Mouse (Mus musculus): ENCODE results near the gene Elk1. TPM values are rescaled to one million over a fixed set of nuclear protein-coding genes. Genes with fewer than 3 reads are reported as not detected.
A peak's percentile ranks its signal among the peaks of the same experiment; 100 is the strongest.

Elk1 gene
- polyA plus RNA-seq (2015; fragmentation: Nextera tagmentation; extraction: Ambion mirVana), result 17.6 and 17.7 TPM in 2 replicates

GRCm38 (mm10) chrX:20950191-20950880, at the start of gene Elk1:
Gene Elk1 (minus strand): TSS chrX:20950608.
- Histone ChIP-seq H3K27ac (no peak within 1 kb of the TSS; the same call in 1 of the 2 replicates), H3K36me3 (no peaks in the 10 kb centered on the region), H3K4me2 (replicated peaks) (peak within 1 kb of the TSS; percentile 62), H3K4me3 (peak within 1 kb of the TSS; percentile 62), H3K9ac (peak within 1 kb of the TSS; percentile 72), H3K4me1 (no peaks in the 10 kb centered on the region), H3K9me3 (no peaks in the 10 kb centered on the region), H3K27me3 (no peaks in the 10 kb centered on the region)
- peak; percentile 97 for ATAC-seq (ENCODE audit: low FRiP score, low read depth)
- 8% methylated on average over 22 of the region's 30 CpGs for WGBS

- WGBS, result 69% methylated on average over 1 of the region's 1 CpGs
- Histone ChIP-seq H3K27ac (no peak overlapping the region), H3K9ac (no peak overlapping the region), H3K4me1 (no peaks in the 10 kb centered on the region), H3K4me3 (no peak overlapping the region), H3K4me2 (replicated peaks) (no peak overlapping the region), H3K36me3 (peaks cover 9% of the 10 kb centered on the region), H3K9me3 (no peaks in the 10 kb centered on the region), H3K27me3 (no peaks in the 10 kb centered on the region)
- no peak for ATAC-seq (ENCODE audit: low FRiP score, low read depth)
Measured at GRCm38 (mm10) chrX:20980901-20981300, 30.5 kb upstream of the Elk1 start.

GRCm38 (mm10) chrX:20961477-20962378, 11.3 kb upstream of the Elk1 start, which contains the start of gene Uxt:
Gene Uxt (minus strand): TSS chrX:20962017.
- Histone ChIP-seq H3K9me3 (no peaks in the 10 kb centered on the region), H3K27ac (peak within 1 kb of the TSS; percentile 65), H3K27me3 (no peaks in the 10 kb centered on the region), H3K4me1 (no peaks in the 10 kb centered on the region), H3K4me3 (peak within 1 kb of the TSS; percentile 52), H3K36me3 (no peaks in the 10 kb centered on the region; the same call in 1 of the 2 replicates), H3K4me2 (replicated peaks) (peak within 1 kb of the TSS; percentile 60), H3K9ac (peak within 1 kb of the TSS; percentile 61)
- ATAC-seq (ENCODE audit: low FRiP score, low read depth), result peak; percentile 98
- 20% methylated on average over 57 of the region's 57 CpGs for WGBS

- H3K4me2 ChIP-seq (replicated peaks), result no peak overlapping the region
- no peaks in the 10 kb centered on the region; the same call in 1 of the 2 replicates for H3K36me3 ChIP-seq
- H3K4me1 ChIP-seq, result no peaks in the 10 kb centered on the region
- H3K4me3 ChIP-seq, result no peak overlapping the region
- H3K27ac ChIP-seq, result no peak overlapping the region
- H3K27me3 ChIP-seq, result no peaks in the 10 kb centered on the region
- H3K9me3 ChIP-seq, result no peaks in the 10 kb centered on the region
- 14% methylated on average over 4 of the region's 4 CpGs for WGBS
- no peak for ATAC-seq (ENCODE audit: low FRiP score, low read depth)
- H3K9ac ChIP-seq, result no peak overlapping the region
Measured at GRCm38 (mm10) chrX:20946055-20946454, 4.4 kb downstream of the Elk1 start.

- Histone ChIP-seq H3K9ac (no peak overlapping the region), H3K9me3 (no peaks in the 10 kb centered on the region), H3K27me3 (no peaks in the 10 kb centered on the region), H3K4me2 (replicated peaks) (no peak overlapping the region), H3K4me1 (no peaks in the 10 kb centered on the region), H3K27ac (no peak overlapping the region), H3K4me3 (no peak overlapping the region), H3K36me3 (peaks cover 35% of the 10 kb centered on the region)
- WGBS, result 88% methylated on average over 1 of the region's 1 CpGs
- no peak for ATAC-seq (ENCODE audit: low FRiP score, low read depth)
Measured at GRCm38 (mm10) chrX:20931963-20932362, 18.4 kb downstream of the Elk1 start.

- no peaks in the 10 kb centered on the region for H3K27me3 ChIP-seq
- H3K36me3 ChIP-seq, result peaks cover 30% of the 10 kb centered on the region
- WGBS, result 91% methylated on average over 1 of the region's 1 CpGs
- ATAC-seq (ENCODE audit: low FRiP score, low read depth), result no peak
- H3K9ac ChIP-seq, result no peak within 1 kb of the TSS
- H3K4me3 ChIP-seq, result no peak within 1 kb of the TSS
- no peak within 1 kb of the TSS for H3K27ac ChIP-seq
- H3K9me3 ChIP-seq, result no peaks in the 10 kb centered on the region
- H3K4me2 ChIP-seq (replicated peaks), result no peak within 1 kb of the TSS
- no peaks in the 10 kb centered on the region for H3K4me1 ChIP-seq
Measured at GRCm38 (mm10) chrX:20931364-20931763, 19.0 kb downstream of the Elk1 start, which contains the start of gene Cfp. Gene Cfp (minus strand): TSS chrX:20931555.

- WGBS, result 79% methylated on average over 1 of the region's 1 CpGs
- H3K27me3 ChIP-seq, result no peaks in the 10 kb centered on the region
- no peak for ATAC-seq (ENCODE audit: low FRiP score, low read depth)
Measured at GRCm38 (mm10) chrX:20929859-20930258, 20.5 kb downstream of the Elk1 start.

GRCm38 (mm10) chrX:20924976-20925375, 25.4 kb downstream of the Elk1 start:
- Histone ChIP-seq H3K9ac (no peak overlapping the region), H3K27me3 (peaks cover 6% of the 10 kb centered on the region; the same call in 1 of the 2 replicates), H3K36me3 (peaks cover 13% of the 10 kb centered on the region), H3K9me3 (no peaks in the 10 kb centered on the region), H3K4me3 (no peak overlapping the region), H3K4me1 (no peaks in the 10 kb centered on the region), H3K27ac (no peak overlapping the region), H3K4me2 (replicated peaks) (no peak overlapping the region)
- no peak for ATAC-seq (ENCODE audit: low FRiP score, low read depth)

More at GRCm38 (mm10) chrX:20929859-20930258, 20.5 kb downstream of the Elk1 start:
- peaks cover 18% of the 10 kb centered on the region for H3K36me3 ChIP-seq
- no peaks in the 10 kb centered on the region for H3K4me1 ChIP-seq
- H3K4me3 ChIP-seq, result no peak overlapping the region
- H3K9ac ChIP-seq, result no peak overlapping the region
- no peak overlapping the region for H3K4me2 ChIP-seq (replicated peaks)
- no peaks in the 10 kb centered on the region for H3K9me3 ChIP-seq
- H3K27ac ChIP-seq, result no peak overlapping the region

- WGBS, result 73% methylated on average over 1 of the region's 1 CpGs
- no peak overlapping the region for H3K4me2 ChIP-seq (replicated peaks)
- no peak overlapping the region for H3K4me3 ChIP-seq
- no peak overlapping the region for H3K27ac ChIP-seq
- peaks cover 13% of the 10 kb centered on the region for H3K36me3 ChIP-seq
- no peak overlapping the region for H3K9ac ChIP-seq
- H3K9me3 ChIP-seq, result no peaks in the 10 kb centered on the region
- H3K27me3 ChIP-seq, result peaks cover 14% of the 10 kb centered on the region; the same call in 1 of the 2 replicates
- ATAC-seq (ENCODE audit: low FRiP score, low read depth), result no peak
- H3K4me1 ChIP-seq, result no peaks in the 10 kb centered on the region
Measured at GRCm38 (mm10) chrX:20923506-20923905, 26.9 kb downstream of the Elk1 start.

GRCm38 (mm10) chrX:20921366-20921765, 29.0 kb downstream of the Elk1 start:
- Histone ChIP-seq H3K4me1 (no peaks in the 10 kb centered on the region), H3K9ac (no peak overlapping the region), H3K4me2 (replicated peaks) (peak overlapping the region; percentile 72), H3K36me3 (no peaks in the 10 kb centered on the region; the same call in 1 of the 2 replicates), H3K27ac (no peak overlapping the region), H3K27me3 (peaks cover 14% of the 10 kb centered on the region; the same call in 1 of the 2 replicates), H3K9me3 (no peaks in the 10 kb centered on the region), H3K4me3 (no peak overlapping the region)
- ATAC-seq (ENCODE audit: low FRiP score, low read depth), result no peak
- 46% methylated on average over 5 of the region's 5 CpGs for WGBS

- ATAC-seq (ENCODE audit: low FRiP score, low read depth), result peak; percentile 95
- H3K9me3 ChIP-seq, result no peaks in the 10 kb centered on the region
- H3K4me1 ChIP-seq, result no peaks in the 10 kb centered on the region
- H3K9ac ChIP-seq, result no peak within 1 kb of the TSS
- peak within 1 kb of the TSS; percentile 72 for H3K4me2 ChIP-seq (replicated peaks)
- no peaks in the 10 kb centered on the region; the same call in 1 of the 2 replicates for H3K36me3 ChIP-seq
- H3K27me3 ChIP-seq, result peaks cover 14% of the 10 kb centered on the region; the same call in 1 of the 2 replicates
- 14% methylated on average over 17 of the region's 44 CpGs for WGBS
- peak within 1 kb of the TSS; percentile 43 for H3K4me3 ChIP-seq
- no peak within 1 kb of the TSS for H3K27ac ChIP-seq
Measured at GRCm38 (mm10) chrX:20920844-20921364, 29.5 kb downstream of the Elk1 start, which contains the start of gene Syn1. Gene Syn1 (minus strand): TSS chrX:20921004.

Measured in limb, embryonic 13.5 days (tissue).